Mouse (Mus musculus) retina, postnatal 7 days (tissue): Measurements from ENCODE around the gene Gm20388.
A peak's percentile ranks its signal among the peaks of the same experiment; 100 is the strongest.

ENCODE experiments used
- DNase-seq: peaks from one replicate; pipeline ENCODE4 v3.0.0-alpha.2; 2012; ENCODE audit warnings: low read depth, low spot score

Gene Gm20388

DNA sequence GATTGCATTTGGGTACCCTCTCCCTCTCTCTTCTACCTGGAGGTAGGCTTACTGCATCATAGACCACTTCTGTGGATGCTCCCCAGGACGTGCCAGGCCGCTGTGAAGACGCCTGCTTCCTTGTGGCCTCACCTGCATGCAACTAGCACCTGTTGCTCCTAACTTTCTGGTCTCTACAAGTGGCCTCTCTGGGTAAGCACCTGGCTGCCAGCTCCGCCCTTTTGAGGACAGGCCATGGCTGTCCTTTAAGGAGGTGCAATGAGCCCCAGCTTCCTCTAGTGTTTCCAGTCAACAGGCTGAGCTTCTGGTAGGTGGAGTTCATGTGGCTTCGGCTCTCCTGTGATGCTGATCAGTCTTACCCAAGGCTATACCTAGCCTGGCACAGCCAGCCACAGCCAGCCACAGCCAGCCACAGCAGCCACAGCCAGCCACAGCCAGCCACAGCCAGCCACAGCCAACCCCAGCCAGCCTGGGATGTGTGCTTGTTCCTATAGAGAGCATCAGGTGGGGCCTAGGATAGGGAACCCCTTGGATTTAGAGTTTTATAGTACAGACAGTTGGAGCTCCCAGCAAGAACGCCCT is 344.9 kb downstream of the Gm20388 start:
- DNase-seq, result no peak

DNA sequence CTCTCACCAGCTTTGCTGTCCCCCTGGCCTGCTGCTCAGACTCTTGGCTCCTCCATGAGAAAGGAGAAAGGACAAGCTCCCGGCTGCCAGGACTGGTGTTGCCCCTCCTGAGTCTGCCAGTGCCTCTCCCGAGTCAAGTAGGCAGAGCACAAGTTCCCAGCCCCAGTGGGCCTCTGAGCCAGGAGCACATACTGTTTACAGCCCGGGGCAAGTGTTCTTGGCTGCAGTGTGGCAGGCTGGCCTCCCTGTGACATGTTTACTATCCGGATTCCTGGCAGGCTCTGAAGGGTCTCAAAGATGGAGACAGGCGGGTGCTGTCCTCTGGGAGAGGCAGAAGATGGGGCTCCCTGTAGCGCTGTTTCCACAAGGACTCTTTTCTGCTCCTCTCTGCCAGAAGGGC is 346.3 kb downstream of the Gm20388 start:
- no peak for DNase-seq

DNA sequence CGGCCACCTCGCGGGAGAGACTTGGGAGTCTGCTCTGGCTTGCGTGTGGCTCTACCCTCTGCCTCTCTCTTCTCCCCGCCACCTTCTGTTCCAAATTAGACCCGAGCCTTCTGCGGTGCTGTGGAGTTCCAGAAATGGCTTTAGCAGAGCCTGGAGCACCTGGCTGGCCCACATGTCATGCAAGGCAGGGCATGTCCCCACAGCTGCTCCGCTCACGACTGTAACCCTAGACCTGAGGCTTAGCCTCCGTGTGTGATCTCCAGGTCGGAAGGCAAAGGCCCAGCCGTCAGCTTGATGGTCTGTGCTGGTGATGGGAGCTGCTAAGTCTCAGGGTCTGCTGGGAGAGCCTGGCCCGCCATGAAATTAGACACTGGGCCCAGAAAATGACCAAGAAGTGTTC is 348.6 kb downstream of the Gm20388 start:
- DNase-seq, result no peak

DNA sequence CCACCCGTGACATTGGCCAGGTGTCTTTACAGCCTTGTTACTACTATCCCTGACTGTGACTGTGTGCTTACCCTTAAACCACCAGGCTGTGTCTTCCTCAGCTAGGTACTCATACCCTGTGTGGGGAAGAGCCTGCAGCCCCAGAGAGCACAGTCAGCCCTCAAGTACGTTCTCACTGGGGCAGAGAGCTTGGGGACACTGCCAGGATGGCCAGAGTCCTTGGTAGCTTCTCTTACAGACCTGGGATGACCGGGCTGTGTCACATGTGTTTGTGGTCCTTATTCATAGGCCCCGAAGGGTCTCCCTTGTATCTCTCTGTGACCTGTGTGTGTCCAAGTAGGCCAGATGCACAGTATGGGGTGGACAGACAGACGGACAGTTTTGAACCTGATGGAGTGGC is 350.0 kb downstream of the Gm20388 start:
- no peak for DNase-seq

DNA sequence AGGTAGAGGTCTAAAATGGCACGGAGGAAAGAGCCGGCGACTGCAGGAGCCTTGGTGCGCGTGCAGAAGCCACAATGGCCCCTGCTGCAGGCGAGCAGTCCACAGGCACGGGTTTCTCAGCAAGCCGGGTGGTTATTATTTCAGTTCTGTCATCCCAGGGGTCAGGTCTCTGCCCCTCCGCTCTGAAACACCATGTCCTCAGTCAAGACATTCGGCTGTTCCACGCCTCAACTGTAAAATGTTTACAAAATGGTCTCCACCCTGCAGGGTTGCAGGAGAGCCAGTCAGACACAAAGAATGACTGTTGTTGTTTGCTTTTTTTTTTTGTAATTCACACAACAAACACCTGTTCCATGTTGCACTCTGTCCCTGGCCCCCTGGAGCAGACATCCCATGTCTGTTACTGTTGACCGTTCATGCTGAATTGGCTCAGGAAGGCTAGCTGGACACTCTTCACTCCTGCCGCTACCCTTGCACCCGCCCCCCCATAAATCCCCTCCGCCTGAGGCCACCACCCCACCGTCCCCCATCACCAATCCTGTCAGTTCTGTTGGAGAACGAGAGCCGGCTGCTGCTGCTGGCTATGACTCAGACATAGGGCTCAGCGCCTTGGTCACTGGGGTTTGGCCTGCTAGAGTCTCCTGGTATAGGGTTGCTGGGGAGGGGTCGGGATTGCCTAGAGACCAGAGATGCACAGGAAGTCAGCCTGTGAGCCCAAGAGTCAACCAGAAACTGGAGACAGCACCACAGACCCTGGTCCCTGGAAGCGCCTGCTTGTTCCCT is 350.9 kb downstream of the Gm20388 start:
- no peak for DNase-seq

DNA sequence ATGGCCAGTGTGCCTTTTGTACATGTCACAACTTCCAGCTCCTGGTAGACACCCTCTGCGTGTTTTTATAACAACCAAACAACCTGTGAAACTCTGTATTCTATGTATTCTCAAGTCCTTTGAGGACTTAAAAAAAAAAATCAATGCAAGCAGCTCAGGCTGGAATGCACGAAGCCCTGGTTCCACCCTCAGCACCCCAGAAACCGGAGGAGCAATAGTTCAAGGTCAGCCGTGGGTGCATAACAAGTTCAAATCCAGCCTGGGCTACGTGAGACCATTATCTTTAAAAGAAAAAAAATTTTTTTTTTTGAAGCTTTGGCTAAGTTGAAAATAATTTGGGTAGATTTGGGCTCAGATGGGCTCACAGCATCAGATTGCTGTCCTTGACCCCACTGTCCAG is 353.2 kb downstream of the Gm20388 start:
- no peak for DNase-seq

DNA sequence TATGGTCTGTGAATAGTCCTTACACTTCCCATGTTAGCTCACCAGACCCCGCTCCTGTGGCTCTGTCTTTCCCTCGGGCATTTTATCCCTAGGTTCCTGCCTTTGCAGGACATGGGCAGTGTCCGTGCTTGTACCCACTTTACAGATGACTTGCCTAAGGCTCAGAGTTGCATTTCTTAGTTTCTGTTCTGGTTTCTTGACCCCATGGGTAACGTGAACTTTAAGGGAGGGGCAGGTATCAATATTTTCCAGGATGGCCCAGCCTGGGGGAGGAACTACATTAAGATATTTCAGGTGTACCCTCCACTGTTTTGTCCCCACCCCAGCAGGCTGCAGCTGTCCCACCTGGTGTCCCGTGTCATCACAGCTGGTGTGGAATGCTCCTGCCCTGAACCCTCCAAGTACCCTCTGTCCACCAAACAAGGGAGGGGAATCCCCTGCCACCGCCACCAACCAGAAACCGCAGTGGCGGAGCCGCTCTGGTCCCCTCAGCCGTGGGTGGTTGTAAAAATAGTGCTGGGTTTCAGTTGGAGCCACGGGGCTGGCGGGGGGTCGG is 353.8 kb downstream of the Gm20388 start:
- no peak for DNase-seq

DNA sequence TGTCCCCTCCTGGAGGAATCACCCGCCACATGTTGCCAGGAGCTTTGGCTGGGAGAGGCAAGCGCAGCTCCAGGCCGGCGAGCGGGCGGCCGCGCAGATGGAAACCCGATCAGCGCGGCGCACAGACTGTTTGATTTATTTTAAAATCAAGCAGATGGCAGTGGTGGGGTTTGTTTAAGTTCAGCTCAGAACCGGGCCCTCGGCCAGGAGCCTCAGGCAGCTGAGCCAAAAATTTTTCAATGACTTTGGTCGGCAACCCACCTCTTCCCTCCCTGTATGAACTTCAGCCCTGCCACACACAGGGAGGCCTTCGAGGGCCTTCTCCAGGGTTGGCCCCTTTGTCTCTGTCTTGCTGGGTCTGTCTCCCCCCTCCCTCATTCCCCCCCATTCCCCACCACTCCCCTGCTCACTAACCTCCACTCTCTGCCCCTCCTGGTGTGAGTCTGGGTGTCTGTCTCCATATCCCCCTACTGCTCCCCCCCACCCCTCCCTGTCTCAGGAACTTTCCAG is 354.4 kb downstream of the Gm20388 start:
- no peak for DNase-seq

DNA sequence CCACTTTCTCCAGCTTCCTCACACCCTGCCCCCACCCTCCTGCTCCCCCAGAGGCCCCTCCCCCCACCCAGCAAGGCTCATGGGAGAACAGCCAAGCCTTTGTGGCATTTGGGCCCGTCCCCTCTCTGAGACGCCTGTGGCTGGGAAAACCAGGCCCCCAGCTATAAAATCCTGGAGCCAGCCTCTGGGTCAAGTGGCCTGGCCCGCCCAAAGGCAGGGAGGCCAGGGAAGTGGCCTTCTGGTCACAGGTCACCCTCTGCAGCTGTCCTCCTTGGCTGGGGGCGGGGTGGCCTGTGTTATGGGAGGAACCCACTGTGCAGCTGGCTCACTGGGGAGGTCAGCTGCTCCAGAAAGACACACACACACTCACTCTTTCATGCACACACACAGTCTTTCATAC is 354.8 kb downstream of the Gm20388 start:
- no peak for DNase-seq

DNA sequence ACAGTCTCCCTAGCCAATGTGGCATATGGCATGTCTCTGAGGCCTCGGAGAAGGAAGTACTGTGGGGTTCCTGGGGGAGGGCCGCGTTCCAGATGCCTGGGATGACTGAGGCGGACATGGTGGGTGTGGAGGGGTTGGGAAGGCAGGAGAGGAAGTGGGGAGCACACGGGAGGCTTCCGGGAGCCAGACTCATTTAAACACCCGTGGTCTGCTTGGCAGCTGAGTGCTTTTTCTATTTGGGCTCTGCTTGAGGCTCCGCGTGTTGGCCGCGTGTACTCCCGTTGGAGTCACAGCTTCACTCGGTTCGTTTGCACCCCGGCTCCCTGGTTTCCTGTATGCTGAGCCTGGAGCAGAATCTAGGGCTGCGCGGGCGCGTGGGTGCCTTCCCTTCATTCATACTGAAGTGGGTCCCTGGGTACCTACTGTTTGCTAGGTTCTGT is 357.9 kb downstream of the Gm20388 start:
- no peak for DNase-seq

DNA sequence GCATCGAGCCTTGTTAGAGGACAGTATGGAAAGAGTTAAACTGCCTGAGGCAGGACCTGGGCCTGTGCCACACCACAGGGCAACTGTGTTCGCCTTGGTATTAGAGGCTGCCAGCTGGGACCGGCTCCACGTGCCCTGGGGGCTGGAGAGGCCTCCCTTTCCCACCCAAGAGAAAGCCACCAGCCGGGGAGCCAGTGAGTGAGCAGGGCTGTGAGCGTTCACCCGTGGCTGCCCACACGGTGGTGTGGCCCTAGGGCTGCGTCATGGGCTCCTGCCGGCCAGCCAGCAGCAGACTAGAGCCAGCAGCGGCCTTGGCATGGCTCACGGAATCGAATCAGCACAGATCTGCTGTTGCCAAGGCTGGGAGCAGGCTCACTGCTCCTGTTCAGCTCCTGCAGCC is 359.8 kb downstream of the Gm20388 start:
- no peak for DNase-seq

DNA sequence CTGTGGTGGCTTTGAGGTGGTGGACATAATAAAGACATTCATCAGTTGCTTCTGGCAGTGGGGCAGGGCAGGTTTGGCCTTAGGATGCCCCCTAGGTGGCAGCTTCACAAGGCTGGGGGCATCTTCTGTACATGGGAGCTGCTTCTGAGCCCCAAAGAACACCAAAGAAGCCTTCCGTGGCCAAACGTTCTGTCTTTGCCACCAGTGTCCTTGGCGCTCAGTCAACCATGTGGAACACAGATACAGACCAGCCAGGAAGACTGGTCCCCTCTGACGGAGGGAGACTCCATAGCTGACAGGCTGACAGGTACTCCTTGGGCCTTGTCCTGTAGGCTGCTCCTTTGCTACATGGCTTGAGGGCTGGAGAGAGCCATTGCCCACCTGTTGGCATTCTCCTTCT is 362.8 kb downstream of the Gm20388 start:
- DNase-seq, result no peak

DNA sequence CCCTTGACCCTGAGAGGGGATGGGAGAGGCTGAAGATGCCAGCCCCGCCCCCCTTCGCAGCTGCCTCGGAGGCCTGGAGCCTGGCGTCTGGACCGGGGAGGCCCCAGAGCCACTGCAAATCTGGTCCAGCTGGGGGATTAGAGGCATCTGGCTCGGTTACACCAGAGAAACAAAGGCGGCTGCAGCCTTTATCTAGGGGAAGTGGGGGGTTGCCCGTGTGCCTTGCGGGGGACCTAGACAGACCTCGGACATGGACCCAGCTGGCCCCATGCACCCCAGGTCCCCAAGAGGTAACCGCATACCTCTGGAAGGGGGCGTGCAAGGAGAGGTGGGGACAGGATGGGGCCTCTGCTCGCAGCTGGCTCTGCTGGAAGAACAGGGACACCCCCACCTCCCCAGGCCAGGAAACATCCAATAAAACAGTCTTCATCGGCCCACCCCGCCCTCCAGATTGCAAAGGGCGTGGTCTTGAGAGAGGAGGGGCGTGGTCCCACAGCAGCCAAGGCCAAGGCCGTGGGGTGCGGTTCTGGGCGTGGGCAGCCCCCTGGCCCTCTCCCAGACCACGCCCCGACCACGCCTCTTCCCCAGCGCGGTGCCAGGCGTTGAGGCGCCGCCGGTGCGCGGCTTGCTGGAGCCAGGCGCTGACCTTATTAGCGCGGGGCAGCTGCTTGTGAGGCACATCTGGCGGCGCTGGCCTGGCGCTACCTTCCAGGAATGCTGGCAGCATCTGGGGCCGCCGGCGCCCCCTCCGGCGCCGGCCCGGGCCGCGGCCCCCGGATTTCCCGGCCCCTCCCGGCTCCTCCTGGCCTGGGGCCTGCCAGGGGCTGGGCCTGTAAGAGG is 365.6 kb downstream of the Gm20388 start:
- no peak for DNase-seq

DNA sequence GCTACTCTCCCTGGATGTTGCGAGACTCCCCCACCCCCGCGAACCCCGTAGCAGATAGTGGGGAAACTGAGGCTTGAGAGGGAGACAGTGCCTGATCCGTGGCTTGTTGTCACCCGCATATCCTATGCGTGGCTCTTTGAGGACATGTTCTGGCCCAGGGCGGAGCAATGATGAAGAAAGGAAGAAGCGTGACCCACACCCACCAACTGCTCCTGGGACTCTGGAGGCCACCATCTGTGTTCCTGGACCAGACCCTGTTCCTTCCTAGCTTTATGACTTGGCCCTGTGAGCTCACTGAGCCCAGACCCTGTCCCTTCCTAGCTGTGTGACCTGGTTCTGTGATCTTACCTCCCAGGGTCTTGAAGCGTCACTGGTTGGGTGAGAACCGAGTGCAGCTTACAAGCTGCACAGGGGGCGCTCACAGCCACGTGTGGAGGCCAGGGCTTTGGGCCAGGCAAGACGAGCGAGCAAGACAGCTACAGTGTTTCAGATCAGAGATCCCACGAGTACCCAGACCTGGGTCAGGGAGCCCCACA is 366.3 kb downstream of the Gm20388 start:
- no peak for DNase-seq

DNA sequence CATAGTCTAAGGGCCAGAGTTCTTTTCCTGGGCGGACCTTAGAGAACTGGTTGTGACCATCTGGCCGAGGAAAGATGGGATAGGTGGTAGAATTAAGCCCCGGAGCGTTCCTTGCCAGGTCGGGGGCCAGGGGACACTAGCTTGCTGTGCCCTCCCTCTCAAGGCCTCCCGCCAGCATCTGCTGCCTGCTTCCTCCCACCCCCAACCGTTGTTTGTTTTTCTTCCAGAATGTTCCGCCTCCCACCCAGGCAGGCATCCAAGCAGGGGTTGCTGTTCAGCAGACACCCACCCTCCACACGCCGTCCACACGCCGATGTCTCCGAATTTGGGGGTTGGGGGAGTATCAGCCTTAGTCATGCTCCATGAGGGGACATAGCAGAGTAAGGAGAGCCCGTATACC is 367.4 kb downstream of the Gm20388 start:
- no peak for DNase-seq

DNA sequence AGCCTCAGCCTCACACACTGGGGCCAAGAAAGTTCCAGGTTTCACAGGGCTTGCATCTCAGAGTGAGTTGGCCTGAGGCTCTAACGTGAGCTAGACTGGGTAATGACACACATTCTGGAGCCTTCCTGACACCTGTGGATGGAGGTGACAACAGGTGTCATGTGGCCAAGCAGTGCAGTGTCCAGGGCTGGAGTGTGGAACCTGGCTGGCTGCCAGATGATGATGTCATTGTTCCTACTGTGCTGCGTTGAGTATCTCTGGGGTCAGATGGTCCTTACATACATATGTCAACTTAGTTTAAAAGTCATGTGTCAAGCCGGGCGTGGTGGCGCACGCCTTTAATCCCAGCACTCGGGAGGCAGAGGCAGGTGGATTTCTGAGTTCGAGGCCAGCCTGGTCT is 368.8 kb downstream of the Gm20388 start:
- DNase-seq, result no peak

DNA sequence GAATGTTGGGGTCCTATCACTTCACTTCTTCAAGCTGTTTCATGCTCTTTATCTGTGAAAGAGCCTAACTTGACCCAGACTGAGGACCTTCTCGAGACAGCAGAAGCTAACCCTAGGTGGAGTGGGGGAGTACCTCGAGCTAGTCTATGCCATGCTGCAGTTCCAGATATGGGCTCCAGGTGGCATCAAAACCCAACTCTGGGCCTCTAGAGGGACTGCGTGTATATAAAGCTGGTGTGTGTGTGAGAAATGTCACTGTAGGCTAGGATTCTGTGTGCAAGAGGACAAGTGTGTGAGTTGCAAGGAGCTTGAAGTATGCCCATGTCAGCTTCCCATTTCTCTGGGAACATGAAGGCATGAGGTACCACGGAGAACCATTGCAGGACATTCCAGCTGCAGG is 370.8 kb downstream of the Gm20388 start:
- DNase-seq, result peak; percentile 82

DNA sequence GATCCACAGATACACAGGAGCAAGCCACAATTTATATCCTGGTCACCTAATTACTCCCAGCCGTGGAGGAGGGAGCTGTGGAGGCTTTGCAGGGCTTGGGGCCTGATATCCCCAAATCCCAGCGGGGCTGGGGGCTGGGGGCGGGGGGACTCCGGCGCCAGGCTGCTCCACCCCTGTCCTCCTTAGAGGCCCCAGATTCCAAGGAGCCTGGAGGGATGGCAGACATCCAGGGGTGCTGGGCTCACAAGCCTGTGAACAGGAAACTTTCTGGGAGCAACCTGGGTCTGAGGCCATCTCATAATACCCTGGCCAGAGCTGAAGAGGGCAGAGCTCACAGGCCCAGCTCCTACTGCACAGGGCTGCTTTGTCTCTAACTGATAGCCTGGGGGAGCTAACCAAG is 371.8 kb downstream of the Gm20388 start:
- DNase-seq, result no peak

DNA sequence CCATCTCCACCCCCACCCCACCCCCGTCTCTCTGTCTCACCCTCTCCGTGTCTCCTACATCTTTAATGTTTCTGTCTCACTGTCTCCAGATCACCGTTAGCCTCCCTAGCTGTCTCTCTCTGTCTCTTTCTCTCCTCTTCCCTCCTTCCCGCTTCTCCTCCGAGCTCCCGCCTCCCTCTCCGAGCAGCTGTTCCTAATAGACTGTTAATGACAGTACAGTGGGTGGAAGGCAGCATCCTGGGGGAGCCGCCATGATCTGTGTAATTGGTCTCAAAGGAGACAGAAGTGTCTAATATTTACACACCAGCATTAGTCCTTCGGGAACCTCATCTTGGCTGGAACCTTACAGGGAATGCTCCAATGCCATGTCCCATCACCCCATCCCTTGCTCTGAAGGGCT is 373.6 kb downstream of the Gm20388 start:
- DNase-seq, result no peak

DNA sequence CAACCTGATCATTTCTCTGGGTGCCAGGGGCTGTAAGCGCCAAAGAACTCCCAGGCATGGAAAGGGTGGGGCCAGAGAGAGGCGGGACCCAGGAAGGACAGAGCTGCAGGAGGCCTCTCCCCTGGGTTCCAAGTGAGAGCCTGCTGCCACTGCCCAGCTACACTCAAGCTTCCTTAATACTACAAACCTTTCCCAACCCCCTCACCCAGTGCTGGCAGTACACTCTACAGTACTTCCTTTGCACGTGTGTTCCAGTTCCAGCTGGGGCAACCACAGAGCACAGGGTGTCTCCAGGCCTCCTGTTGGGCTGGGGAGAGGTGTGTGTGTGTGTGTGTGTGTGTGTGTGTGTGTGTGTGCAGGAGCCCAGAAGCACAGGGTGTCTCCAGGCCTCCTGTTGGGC is 374.4 kb downstream of the Gm20388 start:
- DNase-seq, result no peak

DNA sequence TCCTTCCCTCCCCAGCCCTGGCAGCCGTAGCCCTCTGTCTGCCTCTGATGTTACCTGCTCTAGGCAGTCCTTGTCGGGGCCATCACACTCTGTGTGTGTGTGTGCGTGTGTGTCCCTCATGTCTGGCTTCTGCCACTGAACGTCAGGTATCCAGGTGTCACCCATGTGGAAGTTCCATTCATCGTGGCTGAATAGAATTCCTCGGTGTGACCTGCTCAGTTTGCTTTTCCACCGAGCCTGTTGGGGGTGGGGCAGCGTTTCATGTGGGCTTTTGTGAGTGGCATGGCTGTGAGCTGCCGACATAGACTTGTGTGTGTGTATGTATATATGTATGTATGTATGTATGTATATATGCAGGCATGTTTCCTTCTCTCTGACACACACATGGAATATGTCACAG is 375.2 kb downstream of the Gm20388 start:
- DNase-seq, result no peak
